Mouse (Mus musculus) liver, adult 2 months (tissue): ENCODE measurements at regions not wholly inside any gene's neighbourhood (a gene's known extent, or its start where the extent isn't known, plus 50 kb on each side); places are given as distances from the start of the nearest gene placed in this dataset.

Experiments
- DNase-seq: peaks from one replicate; pipeline ENCODE4 v3.0.0-alpha.2; 2011; ENCODE audit warnings: low read depth, low spot score; ENCODE audit errors: extremely low read depth
- H3K27ac ChIP-seq: fragments of 200-500 bp; replicated peaks from 2 replicates; pipeline ENCODE4 v1.5.1; 2012; ENCODE audit warnings: low read depth, mild to moderate bottlenecking, control low read depth, inconsistent platforms, low read length; ENCODE audit not compliant: insufficient read depth
- H3K27me3 ChIP-seq: fragments of 200-500 bp; 2 replicates; pipeline ENCODE4 v1.6.1; 2012; ENCODE audit warnings: mild to moderate bottlenecking, moderate library complexity, low read length, inconsistent platforms; ENCODE audit not compliant: control insufficient read depth, insufficient read depth
- H3K36me3 ChIP-seq: fragments of 200-500 bp; 2 replicates; pipeline ENCODE4 v1.6.1; 2012; ENCODE audit warnings: low read length, inconsistent platforms; ENCODE audit not compliant: control insufficient read depth, insufficient read depth
- H3K4me1 ChIP-seq: fragments of 200-500 bp; 2 replicates; pipeline ENCODE4 v1.6.1; 2011; ENCODE audit warnings: low read length; ENCODE audit not compliant: control insufficient read depth, insufficient read depth
- H3K4me3 ChIP-seq: fragments of 200-500 bp; 2 replicates; pipeline ENCODE4 v1.5.1; 2011; ENCODE audit warnings: low read depth, mild to moderate bottlenecking, control low read depth, low read length, moderate library complexity; ENCODE audit not compliant: insufficient read depth
- H3K79me2 ChIP-seq: fragments of 200-500 bp; 2 replicates; pipeline ENCODE4 v1.6.1; 2012; ENCODE audit warnings: inconsistent platforms, mild to moderate bottlenecking, low read length, moderate library complexity; ENCODE audit not compliant: control insufficient read depth, insufficient read depth
- H3K9ac ChIP-seq: fragments of 200-500 bp; 2 replicates; pipeline ENCODE4 v1.6.1; 2012; ENCODE audit warnings: low read depth, mild to moderate bottlenecking, control low read depth, inconsistent platforms, low read length
- CTCF ChIP-seq: fragments of 200-500 bp; IDR thresholded peaks from 2 replicates; pipeline ENCODE4 v1.5.1; 2011; ENCODE audit warnings: low read depth, low read length, control low read depth
- POLR2A ChIP-seq: fragments of 200-500 bp; IDR thresholded peaks from 2 replicates; pipeline ENCODE4 v1.6.1; 2011; ENCODE audit warnings: low read length, control low read depth; ENCODE audit not compliant: insufficient read depth; ENCODE audit errors: extremely low read depth
- WGBS: fragments of 180-500 bp; shearing (Covaris S2); methylation state at CpG from one replicate; pipeline ENCODE4 v1.1.7; 2018; 5-methylcytosine and 5-hydroxymethylcytosine counted together

- DNase-seq, result no peak
- H3K9ac ChIP-seq, result no peak overlapping the region
- no peaks in the 10 kb centered on the region for H3K79me2 ChIP-seq
- H3K27me3 ChIP-seq, result no peaks in the 10 kb centered on the region
- no peak overlapping the region for H3K27ac ChIP-seq
- H3K4me1 ChIP-seq, result no peaks in the 10 kb centered on the region
- no peak overlapping the region for H3K4me3 ChIP-seq
- 62% methylated on average over 1 of the region's 1 CpGs for WGBS
- TF ChIP-seq CTCF (no peak), POLR2A (no peak)
- no peaks in the 10 kb centered on the region for H3K36me3 ChIP-seq
These were observed 445.4 kb upstream of the Nova1 start for GRCm38 (mm10) chr12:47264118-47264517.

- H3K79me2 ChIP-seq, result no peaks in the 10 kb centered on the region
- H3K9ac ChIP-seq, result no peak overlapping the region
- no peaks in the 10 kb centered on the region for H3K36me3 ChIP-seq
- no peak overlapping the region for H3K4me3 ChIP-seq
- H3K4me1 ChIP-seq, result no peaks in the 10 kb centered on the region
- no peak overlapping the region for H3K27ac ChIP-seq
- TF ChIP-seq CTCF (no peak), POLR2A (no peak)
- DNase-seq, result no peak
- no peaks in the 10 kb centered on the region for H3K27me3 ChIP-seq
- WGBS, result 40% methylated on average over 1 of the region's 1 CpGs
These were observed 444.7 kb upstream of the Nova1 start for GRCm38 (mm10) chr12:47263408-47263807.

- Histone ChIP-seq H3K27ac (no peak overlapping the region), H3K4me1 (no peaks in the 10 kb centered on the region), H3K4me3 (no peak overlapping the region), H3K36me3 (no peaks in the 10 kb centered on the region), H3K79me2 (no peaks in the 10 kb centered on the region), H3K9ac (no peak overlapping the region), H3K27me3 (no peaks in the 10 kb centered on the region)
- TF ChIP-seq CTCF, result no peak
- no peak for TF ChIP-seq POLR2A
- no peak for DNase-seq
These were observed 433.6 kb upstream of the Nova1 start for GRCm38 (mm10) chr12:47252306-47252705.

- Histone ChIP-seq H3K4me3 (no peak overlapping the region), H3K27me3 (no peaks in the 10 kb centered on the region), H3K36me3 (no peaks in the 10 kb centered on the region), H3K79me2 (no peaks in the 10 kb centered on the region), H3K27ac (no peak overlapping the region), H3K4me1 (no peaks in the 10 kb centered on the region), H3K9ac (no peak overlapping the region)
- TF ChIP-seq POLR2A, result no peak
- TF ChIP-seq CTCF, result no peak
- DNase-seq, result no peak
- 72% methylated on average over 3 of the region's 3 CpGs for WGBS
These were observed 425.1 kb upstream of the Nova1 start for GRCm38 (mm10) chr12:47243623-47244514.

- Histone ChIP-seq H3K4me3 (no peak overlapping the region), H3K27ac (no peak overlapping the region), H3K4me1 (no peaks in the 10 kb centered on the region), H3K36me3 (no peaks in the 10 kb centered on the region), H3K9ac (no peak overlapping the region), H3K79me2 (no peaks in the 10 kb centered on the region), H3K27me3 (no peaks in the 10 kb centered on the region)
- no peak for TF ChIP-seq CTCF
- no peak for TF ChIP-seq POLR2A
- DNase-seq, result no peak
- WGBS, result 63% methylated on average over 4 of the region's 4 CpGs
These were observed 401.3 kb upstream of the Nova1 start for GRCm38 (mm10) chr12:47220016-47220415.

- DNase-seq, result peak; percentile 69
- TF ChIP-seq POLR2A, result no peak
- no peak for TF ChIP-seq CTCF
- no peak overlapping the region for H3K27ac ChIP-seq
- H3K4me3 ChIP-seq, result no peak overlapping the region
- no peaks in the 10 kb centered on the region for H3K4me1 ChIP-seq
- H3K36me3 ChIP-seq, result no peaks in the 10 kb centered on the region
- H3K79me2 ChIP-seq, result no peaks in the 10 kb centered on the region
- H3K27me3 ChIP-seq, result no peaks in the 10 kb centered on the region
- WGBS, result 21% methylated on average over 2 of the region's 2 CpGs
- no peak overlapping the region for H3K9ac ChIP-seq
These were observed 400.6 kb upstream of the Nova1 start for GRCm38 (mm10) chr12:47219340-47219739.
